Mouse (Mus musculus): Measurements from ENCODE around the gene Rabgap1l. TPM values are rescaled to one million over a fixed set of nuclear protein-coding genes. Genes with fewer than 3 reads are reported as not detected.

Gene Rabgap1l
- polyA plus RNA-seq, 1 experiment from 2014 or later: 13.6 TPM

DNA sequence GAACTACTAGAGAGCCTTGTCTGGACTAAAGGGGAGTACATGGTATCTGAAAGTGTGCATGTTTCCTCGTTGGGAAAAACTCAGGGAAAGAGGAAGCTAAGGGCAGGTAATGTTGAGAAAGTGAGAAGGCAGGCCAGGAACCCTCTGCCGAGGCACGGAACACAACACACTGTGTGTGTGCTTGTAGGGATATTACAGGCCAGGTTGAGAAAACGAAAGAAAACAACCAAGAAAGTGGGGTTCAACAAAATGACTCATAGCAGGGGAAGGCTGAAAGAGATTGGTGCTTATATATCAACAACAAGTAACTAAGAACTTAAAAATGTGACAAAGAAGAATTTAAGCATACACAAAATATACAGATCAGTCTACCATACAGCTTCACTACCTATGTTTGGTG is 493.0 kb downstream of the Rabgap1l start:
- no peak overlapping the region for H3K4me2 ChIP-seq (ENCODE audit: low read depth, low read length)
- H3K27ac ChIP-seq (replicated peaks; ENCODE audit: low read depth, low read length): no peak overlapping the region
- no peaks in the 10 kb centered on the region for H3K4me1 ChIP-seq (ENCODE audit: control insufficient read depth, insufficient read depth, low read length)
- ATAC-seq (replicated peaks; ENCODE audit: insufficient number of reproducible peaks, low FRiP score, low TSS enrichment, low read depth) (no peak), DNase-seq (ENCODE audit: low spot score) (no peak)
- no peaks in the 10 kb centered on the region for H3K36me3 ChIP-seq (replicated peaks; ENCODE audit: control insufficient read depth, insufficient read depth, low read depth, low read length)
- no peaks in the 10 kb centered on the region for H3K27me3 ChIP-seq (ENCODE audit: control insufficient read depth, insufficient read depth, low read length)
- H3K9me3 ChIP-seq (replicated peaks; ENCODE audit: control insufficient read depth, low read length): no peaks in the 10 kb centered on the region
- 77% methylated on average over 4 of the region's 4 CpGs for whole genome bisulfite sequencing
- no peak overlapping the region for H3K4me3 ChIP-seq (ENCODE audit: low read depth, low read length)
- H3K9ac ChIP-seq (replicated peaks; ENCODE audit: low read length): no peak overlapping the region

DNA sequence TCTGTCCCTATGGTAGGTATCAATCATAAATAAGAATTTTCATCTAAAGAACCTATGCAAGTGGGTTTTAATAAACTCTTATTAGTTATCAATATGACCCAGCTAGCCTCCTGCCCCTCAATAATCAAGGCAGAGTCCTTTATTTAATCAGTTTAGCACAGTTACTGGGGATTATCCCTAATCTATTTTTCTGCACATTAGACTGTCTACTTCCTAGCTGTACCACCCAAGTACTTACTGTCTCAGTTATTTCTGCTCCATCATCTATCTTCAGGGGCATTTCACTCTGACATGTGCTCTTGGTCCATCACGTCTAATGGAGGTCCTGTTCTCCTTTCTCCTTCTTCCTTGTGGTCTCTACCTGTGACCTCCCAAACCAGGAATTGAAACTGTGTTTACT is 494.1 kb downstream of the Rabgap1l start:
- H3K27me3 ChIP-seq (ENCODE audit: control insufficient read depth, insufficient read depth, low read length): no peaks in the 10 kb centered on the region
- no peaks in the 10 kb centered on the region for H3K4me1 ChIP-seq (ENCODE audit: control insufficient read depth, insufficient read depth, low read length)
- 80% methylated on average over 1 of the region's 1 CpGs for WGBS
- no peaks in the 10 kb centered on the region for H3K36me3 ChIP-seq (replicated peaks; ENCODE audit: control insufficient read depth, insufficient read depth, low read depth, low read length)
- H3K4me2 ChIP-seq (ENCODE audit: low read depth, low read length): no peak overlapping the region
- no peak overlapping the region for H3K27ac ChIP-seq (replicated peaks; ENCODE audit: low read depth, low read length)
- no peak for ATAC-seq (replicated peaks; ENCODE audit: insufficient number of reproducible peaks, low FRiP score, low TSS enrichment, low read depth)
- no peaks in the 10 kb centered on the region for H3K9me3 ChIP-seq (replicated peaks; ENCODE audit: control insufficient read depth, low read length)
- DNase-seq (ENCODE audit: low spot score): no peak
- H3K4me3 ChIP-seq (ENCODE audit: low read depth, low read length): no peak overlapping the region
- no peak overlapping the region for H3K9ac ChIP-seq (replicated peaks; ENCODE audit: low read length)

DNA sequence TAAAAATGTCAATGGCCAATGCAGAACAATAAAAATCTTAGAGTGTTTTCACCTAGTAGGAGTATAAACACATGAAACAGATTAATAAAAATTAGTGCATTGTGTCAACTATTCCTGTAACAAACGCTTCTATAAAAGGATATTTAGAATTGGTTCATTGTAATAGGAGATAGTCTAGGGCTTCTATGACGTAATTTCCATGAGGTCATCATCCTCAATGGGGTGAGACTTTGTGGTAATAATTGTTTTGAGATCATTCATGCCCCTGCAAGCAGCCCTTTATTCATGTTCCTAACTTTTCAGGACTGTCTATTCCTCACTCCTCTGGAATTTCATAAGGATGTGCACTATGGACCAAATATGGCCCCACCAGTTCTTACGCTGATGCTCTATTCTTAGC is 495.3 kb downstream of the Rabgap1l start:
- no peak overlapping the region for H3K4me2 ChIP-seq (ENCODE audit: low read depth, low read length)
- H3K27ac ChIP-seq (replicated peaks; ENCODE audit: low read depth, low read length): no peak overlapping the region
- no peaks in the 10 kb centered on the region for H3K27me3 ChIP-seq (ENCODE audit: control insufficient read depth, insufficient read depth, low read length)
- no peaks in the 10 kb centered on the region for H3K36me3 ChIP-seq (replicated peaks; ENCODE audit: control insufficient read depth, insufficient read depth, low read depth, low read length)
- DNase-seq (ENCODE audit: low spot score): no peak
- WGBS: 85% methylated on average over 3 of the region's 3 CpGs
- H3K9me3 ChIP-seq (replicated peaks; ENCODE audit: control insufficient read depth, low read length): no peaks in the 10 kb centered on the region
- no peak for ATAC-seq (replicated peaks; ENCODE audit: insufficient number of reproducible peaks, low FRiP score, low TSS enrichment, low read depth)
- no peak overlapping the region for H3K9ac ChIP-seq (replicated peaks; ENCODE audit: low read length)
- H3K4me3 ChIP-seq (ENCODE audit: low read depth, low read length): no peak overlapping the region
- no peaks in the 10 kb centered on the region for H3K4me1 ChIP-seq (ENCODE audit: control insufficient read depth, insufficient read depth, low read length)

DNA sequence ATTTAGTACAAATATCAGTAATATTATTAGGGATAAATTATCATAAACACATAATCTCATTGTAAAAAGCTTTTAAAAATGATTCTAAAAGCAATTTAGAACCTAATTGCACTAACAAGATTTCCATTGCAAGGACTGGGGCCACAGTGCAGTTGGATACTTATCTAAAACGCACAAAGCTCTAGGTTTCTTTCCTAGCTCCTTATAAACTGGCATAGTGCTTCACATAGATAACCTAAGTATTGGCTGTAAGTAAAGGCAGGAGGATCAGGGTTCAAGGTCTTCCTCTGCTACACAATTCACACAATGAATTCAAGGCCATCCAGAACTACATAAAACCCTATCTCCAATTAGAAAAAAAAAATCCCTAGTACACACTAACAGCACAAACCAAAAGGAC is 497.7 kb downstream of the Rabgap1l start:
- H3K4me3 ChIP-seq (ENCODE audit: low read depth, low read length): no peak overlapping the region
- H3K4me1 ChIP-seq (ENCODE audit: control insufficient read depth, insufficient read depth, low read length): no peaks in the 10 kb centered on the region
- ATAC-seq (replicated peaks; ENCODE audit: insufficient number of reproducible peaks, low FRiP score, low TSS enrichment, low read depth) (no peak), DNase-seq (ENCODE audit: low spot score) (no peak)
- no peaks in the 10 kb centered on the region for H3K27me3 ChIP-seq (ENCODE audit: control insufficient read depth, insufficient read depth, low read length)
- H3K27ac ChIP-seq (replicated peaks; ENCODE audit: low read depth, low read length): no peak overlapping the region
- H3K4me2 ChIP-seq (ENCODE audit: low read depth, low read length): no peak overlapping the region
- no peak overlapping the region for H3K9ac ChIP-seq (replicated peaks; ENCODE audit: low read length)
- 79% methylated on average over 1 of the region's 1 CpGs for WGBS
- H3K36me3 ChIP-seq (replicated peaks; ENCODE audit: control insufficient read depth, insufficient read depth, low read depth, low read length): no peaks in the 10 kb centered on the region
- no peaks in the 10 kb centered on the region for H3K9me3 ChIP-seq (replicated peaks; ENCODE audit: control insufficient read depth, low read length)

DNA sequence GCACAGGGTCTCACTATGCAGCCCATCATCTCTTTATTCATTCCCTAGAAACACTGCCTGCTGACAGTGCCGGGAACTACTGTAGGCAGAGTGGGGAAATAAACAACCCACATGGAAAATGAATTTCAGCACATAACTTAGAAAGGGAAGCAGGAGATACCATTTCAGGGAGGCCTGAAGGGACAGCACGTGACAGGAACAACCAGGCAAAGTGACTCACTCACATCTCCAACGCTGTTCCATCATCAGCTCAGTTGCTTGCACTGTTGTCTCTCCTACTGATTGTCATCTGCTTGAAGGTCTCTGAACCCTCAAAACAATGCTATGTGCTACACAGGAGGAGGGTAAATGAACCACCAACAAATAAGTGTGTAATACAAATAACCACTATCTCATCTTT is 499.5 kb downstream of the Rabgap1l start:
- Histone ChIP-seq H3K9me3 (replicated peaks; ENCODE audit: control insufficient read depth, low read length) (no peaks in the 10 kb centered on the region), H3K9ac (replicated peaks; ENCODE audit: low read length) (no peak overlapping the region), H3K27me3 (ENCODE audit: control insufficient read depth, insufficient read depth, low read length) (no peaks in the 10 kb centered on the region), H3K36me3 (replicated peaks; ENCODE audit: control insufficient read depth, insufficient read depth, low read depth, low read length) (no peaks in the 10 kb centered on the region), H3K4me3 (ENCODE audit: low read depth, low read length) (no peak overlapping the region), H3K4me2 (ENCODE audit: low read depth, low read length) (no peak overlapping the region), H3K27ac (replicated peaks; ENCODE audit: low read depth, low read length) (no peak overlapping the region), H3K4me1 (ENCODE audit: control insufficient read depth, insufficient read depth, low read length) (no peaks in the 10 kb centered on the region)
- WGBS: 82% methylated on average over 3 of the region's 3 CpGs
- DNase-seq (ENCODE audit: low spot score) (no peak), ATAC-seq (replicated peaks; ENCODE audit: insufficient number of reproducible peaks, low FRiP score, low TSS enrichment, low read depth) (no peak)

DNA sequence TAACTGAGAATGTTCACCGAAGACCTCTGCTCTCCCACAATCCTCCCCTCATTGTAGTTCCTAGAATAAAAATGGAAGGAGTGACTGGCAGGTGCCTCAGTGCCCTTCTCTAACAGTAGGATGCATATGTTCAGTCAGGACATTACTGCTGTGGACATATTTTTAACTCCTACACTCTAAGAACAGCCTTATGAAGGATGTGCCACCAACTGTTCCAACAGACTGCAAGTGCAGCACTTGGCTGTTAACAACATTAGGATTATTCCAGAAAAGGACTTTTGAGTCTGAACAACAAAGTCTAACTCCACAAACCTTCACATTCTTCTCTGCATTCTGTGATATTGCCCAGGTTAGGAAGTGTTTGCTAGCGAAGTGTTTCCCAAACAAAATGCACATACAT is 501.0 kb downstream of the Rabgap1l start:
- no peak overlapping the region for H3K9ac ChIP-seq (replicated peaks; ENCODE audit: low read length)
- H3K36me3 ChIP-seq (replicated peaks; ENCODE audit: control insufficient read depth, insufficient read depth, low read depth, low read length): no peaks in the 10 kb centered on the region
- ATAC-seq (replicated peaks; ENCODE audit: insufficient number of reproducible peaks, low FRiP score, low TSS enrichment, low read depth): no peak
- H3K27ac ChIP-seq (replicated peaks; ENCODE audit: low read depth, low read length): no peak overlapping the region
- no peak overlapping the region for H3K4me2 ChIP-seq (ENCODE audit: low read depth, low read length)
- no peak for DNase-seq (ENCODE audit: low spot score)
- no peaks in the 10 kb centered on the region for H3K4me1 ChIP-seq (ENCODE audit: control insufficient read depth, insufficient read depth, low read length)
- no peaks in the 10 kb centered on the region for H3K9me3 ChIP-seq (replicated peaks; ENCODE audit: control insufficient read depth, low read length)
- WGBS: 87% methylated on average over 2 of the region's 2 CpGs
- H3K4me3 ChIP-seq (ENCODE audit: low read depth, low read length): no peak overlapping the region
- H3K27me3 ChIP-seq (ENCODE audit: control insufficient read depth, insufficient read depth, low read length): no peaks in the 10 kb centered on the region

DNA sequence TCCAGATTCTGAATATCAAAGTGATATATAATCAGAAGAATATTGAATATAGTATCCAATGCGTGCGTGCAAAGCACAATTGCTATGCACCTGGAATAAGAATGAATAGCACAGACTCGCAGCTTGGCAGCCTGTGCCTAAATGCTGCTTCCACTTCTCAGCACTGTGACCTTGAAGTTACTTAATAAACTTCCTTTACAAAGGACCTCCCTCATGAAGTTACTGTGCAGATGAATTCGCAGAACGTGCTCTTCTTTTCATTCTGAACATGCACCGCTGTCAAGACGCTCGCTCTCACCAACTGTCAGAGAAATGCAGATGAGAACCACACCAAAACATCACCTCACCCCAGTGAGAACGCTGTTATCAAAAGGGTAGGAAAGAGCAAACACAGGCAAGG is 502.8 kb downstream of the Rabgap1l start:
- ATAC-seq (replicated peaks; ENCODE audit: insufficient number of reproducible peaks, low FRiP score, low TSS enrichment, low read depth) (no peak), DNase-seq (ENCODE audit: low spot score) (no peak)
- WGBS: 77% methylated on average over 9 of the region's 9 CpGs
- H3K27me3 ChIP-seq (ENCODE audit: control insufficient read depth, insufficient read depth, low read length): no peaks in the 10 kb centered on the region
- no peak overlapping the region for H3K4me3 ChIP-seq (ENCODE audit: low read depth, low read length)
- no peak overlapping the region for H3K4me2 ChIP-seq (ENCODE audit: low read depth, low read length)
- H3K27ac ChIP-seq (replicated peaks; ENCODE audit: low read depth, low read length): no peak overlapping the region
- H3K9ac ChIP-seq (replicated peaks; ENCODE audit: low read length): no peak overlapping the region
- no peaks in the 10 kb centered on the region for H3K9me3 ChIP-seq (replicated peaks; ENCODE audit: control insufficient read depth, low read length)
- H3K36me3 ChIP-seq (replicated peaks; ENCODE audit: control insufficient read depth, insufficient read depth, low read depth, low read length): no peaks in the 10 kb centered on the region
- no peaks in the 10 kb centered on the region for H3K4me1 ChIP-seq (ENCODE audit: control insufficient read depth, insufficient read depth, low read length)

DNA sequence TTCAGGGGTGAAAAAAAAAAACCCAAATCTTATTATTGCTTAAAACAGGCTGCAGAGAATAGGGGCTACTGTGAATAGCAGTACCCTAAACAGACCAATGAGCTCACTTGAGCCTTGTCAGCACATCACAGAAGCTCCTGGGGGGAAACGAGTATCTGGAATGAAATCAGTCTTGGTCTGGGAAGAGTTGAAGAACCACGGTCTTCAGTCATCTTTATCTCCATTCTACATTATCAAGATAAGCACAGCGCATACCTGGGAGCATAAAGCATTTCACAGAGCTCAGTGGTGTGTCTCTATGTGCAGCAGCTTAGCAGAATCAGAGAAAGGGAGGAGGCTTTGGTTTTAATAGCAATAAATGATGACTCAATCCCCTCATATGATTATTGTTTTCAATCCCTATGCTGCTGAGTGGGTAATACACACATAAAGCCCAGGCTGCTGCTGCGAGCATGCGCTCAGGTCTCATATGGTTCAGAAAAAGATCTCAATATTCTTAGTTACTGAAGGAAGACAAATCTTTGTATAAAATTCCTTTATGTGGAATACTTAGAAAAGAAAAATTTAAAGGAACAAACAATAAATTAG is 505.9 kb downstream of the Rabgap1l start:
- no peak for ATAC-seq (replicated peaks; ENCODE audit: insufficient number of reproducible peaks, low FRiP score, low TSS enrichment, low read depth)
- WGBS: 67% methylated on average over 5 of the region's 5 CpGs
- H3K27ac ChIP-seq (replicated peaks; ENCODE audit: low read depth, low read length): no peak overlapping the region

More for the DNA sequence above, 505.9 kb downstream of the Rabgap1l start:
- Histone ChIP-seq H3K4me2 (ENCODE audit: low read depth, low read length) (no peak overlapping the region), H3K27me3 (ENCODE audit: control insufficient read depth, insufficient read depth, low read length) (no peaks in the 10 kb centered on the region), H3K9ac (replicated peaks; ENCODE audit: low read length) (no peak overlapping the region), H3K4me1 (ENCODE audit: control insufficient read depth, insufficient read depth, low read length) (no peaks in the 10 kb centered on the region), H3K9me3 (replicated peaks; ENCODE audit: control insufficient read depth, low read length) (no peaks in the 10 kb centered on the region), H3K4me3 (ENCODE audit: low read depth, low read length) (no peak overlapping the region), H3K36me3 (replicated peaks; ENCODE audit: control insufficient read depth, insufficient read depth, low read depth, low read length) (no peaks in the 10 kb centered on the region)
- no peak for DNase-seq (ENCODE audit: low spot score)
